Mouse (Mus musculus): ENCODE results near the gene Ablim2.

DNA sequence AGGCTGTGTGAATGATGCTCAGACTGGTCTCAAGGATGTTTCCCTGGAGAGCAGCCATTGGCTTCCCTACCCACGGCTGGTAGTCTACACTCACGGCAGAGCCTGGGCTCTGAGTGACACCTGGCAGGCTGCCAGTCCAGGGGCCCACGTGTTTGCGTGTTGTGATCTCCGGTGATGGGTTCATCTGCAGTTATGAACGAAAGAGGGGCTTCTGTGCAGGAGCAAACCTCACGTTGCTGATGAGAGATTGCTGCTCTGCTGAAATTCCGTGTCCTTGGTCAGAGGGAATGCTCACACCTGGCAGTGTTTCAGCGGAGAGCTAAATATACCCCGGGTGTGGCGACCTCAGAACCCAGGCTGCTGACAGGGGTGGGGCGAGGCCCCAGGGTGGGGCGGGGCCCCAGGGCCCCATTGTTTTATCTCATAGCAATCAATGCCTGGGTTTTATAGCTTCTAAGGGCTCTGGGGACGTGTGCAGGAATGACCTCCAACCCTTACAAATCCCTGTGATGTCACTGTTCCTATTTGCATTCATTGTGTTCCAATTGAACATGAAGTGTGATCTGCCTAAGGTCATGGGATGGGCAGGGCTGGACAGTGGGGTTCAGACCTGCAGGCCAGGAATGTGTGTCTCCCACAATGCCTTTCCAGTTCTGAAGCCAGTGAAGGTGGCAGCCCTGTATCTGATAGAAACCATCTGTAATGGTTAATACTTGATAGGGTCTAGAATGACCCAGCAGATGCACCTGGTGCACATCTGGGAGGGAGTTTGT lies 13.4 kb downstream of the Ablim2 start:
- TF ChIP-seq CTCF (IDR thresholded peaks at IDR 0.05; ENCODE audit: insufficient read depth, low read depth, low read length) = no peak
- TF ChIP-seq POLR2A (IDR thresholded peaks at IDR 0.05; ENCODE audit: insufficient read depth, low read depth, low read length) = no peak
